Mouse (Mus musculus): ENCODE results near the gene Ints11. TPM values are rescaled to one million over a fixed set of nuclear protein-coding genes. Genes with fewer than 3 reads are reported as not detected.
A peak's percentile ranks its signal among the peaks of the same experiment; 100 is the strongest.

Gene Ints11
- polyA plus RNA-seq, 1 experiment from 2014 or later: 34.3 TPM

GRCm38 (mm10) chr4:155906125-155906524 is 36.8 kb downstream of the Ints11 start:
- Histone ChIP-seq H3K9ac (no peak overlapping the region), H3K4me2 (no peak overlapping the region), H3K4me1 (replicated peaks) (no peaks in the 10 kb centered on the region), H3K4me3 (replicated peaks) (no peak overlapping the region), H3K27me3 (no peaks in the 10 kb centered on the region), H3K9me3 (replicated peaks) (no peaks in the 10 kb centered on the region), H3K27ac (replicated peaks) (no peak overlapping the region), H3K36me3 (replicated peaks) (peaks cover 48% of the 10 kb centered on the region)
- WGBS (ENCODE audit: insufficient replicate concordance): 81% methylated on average over 9 of the region's 9 CpGs
- ATAC-seq (ENCODE audit: insufficient read depth): no peak

DNA sequence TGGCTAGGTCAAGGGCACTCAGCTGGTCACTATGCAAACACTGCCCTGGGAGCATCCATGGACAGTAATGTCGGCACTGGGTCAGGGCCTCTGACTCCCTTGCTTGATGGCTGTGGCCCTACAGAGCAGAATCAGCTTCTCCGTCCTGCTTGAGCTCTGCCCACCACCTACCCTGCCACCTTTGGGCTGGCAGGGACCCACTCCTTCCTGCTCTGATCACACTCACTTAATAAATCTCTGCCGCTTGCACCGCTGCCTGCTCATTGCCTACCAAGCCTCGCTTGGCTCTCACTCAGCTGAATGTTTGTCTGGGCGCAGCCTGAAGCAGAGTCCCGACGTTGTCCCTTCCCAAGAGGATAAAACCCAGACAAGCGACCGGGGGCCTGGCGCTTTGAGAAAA is 37.7 kb downstream of the Ints11 start:
- H3K36me3 ChIP-seq (replicated peaks): peaks cover 39% of the 10 kb centered on the region
- H3K4me3 ChIP-seq (replicated peaks): no peak overlapping the region
- no peak for ATAC-seq (ENCODE audit: insufficient read depth)
- H3K27ac ChIP-seq (replicated peaks): no peak overlapping the region
- no peak overlapping the region for H3K9ac ChIP-seq
- H3K4me2 ChIP-seq: no peak overlapping the region
- H3K4me1 ChIP-seq (replicated peaks): no peaks in the 10 kb centered on the region
- no peaks in the 10 kb centered on the region for H3K9me3 ChIP-seq (replicated peaks)
- 77% methylated on average over 11 of the region's 11 CpGs for WGBS (ENCODE audit: insufficient replicate concordance)
- H3K27me3 ChIP-seq: no peaks in the 10 kb centered on the region

DNA sequence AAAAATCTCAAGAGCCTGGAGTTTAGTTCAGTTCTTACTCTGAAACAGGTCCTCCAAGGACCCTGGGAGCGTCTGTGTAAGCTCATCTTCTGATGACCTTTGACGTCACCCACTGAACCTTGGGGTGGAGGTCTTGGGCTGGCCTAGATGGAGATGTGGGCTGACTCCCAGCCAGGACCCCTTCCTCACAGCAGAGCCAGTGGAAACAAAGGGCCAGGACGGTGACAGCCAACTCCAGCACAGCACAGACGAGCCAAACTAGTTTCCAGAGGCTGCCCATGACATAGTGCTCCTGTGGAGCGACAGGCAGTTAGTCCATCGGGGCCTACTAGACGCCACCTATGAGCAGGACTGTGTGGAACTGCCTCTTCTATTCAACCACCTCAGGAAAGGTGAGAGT is 38.9 kb downstream of the Ints11 start:
- Histone ChIP-seq H3K4me3 (replicated peaks) (no peak overlapping the region), H3K9me3 (replicated peaks) (no peaks in the 10 kb centered on the region), H3K4me2 (no peak overlapping the region), H3K9ac (no peak overlapping the region), H3K27me3 (no peaks in the 10 kb centered on the region), H3K27ac (replicated peaks) (no peak overlapping the region), H3K36me3 (replicated peaks) (peaks cover 27% of the 10 kb centered on the region), H3K4me1 (replicated peaks) (no peaks in the 10 kb centered on the region)
- WGBS (ENCODE audit: insufficient replicate concordance): 68% methylated on average over 7 of the region's 7 CpGs
- ATAC-seq (ENCODE audit: insufficient read depth): peak; percentile 9; the same call in 1 of the 2 replicates

GRCm38 (mm10) chr4:155908751-155909150 is 39.4 kb downstream of the Ints11 start:
- Histone ChIP-seq H3K27me3 (no peaks in the 10 kb centered on the region), H3K4me2 (no peak overlapping the region), H3K36me3 (replicated peaks) (peaks cover 22% of the 10 kb centered on the region), H3K9me3 (replicated peaks) (no peaks in the 10 kb centered on the region), H3K4me1 (replicated peaks) (no peaks in the 10 kb centered on the region), H3K9ac (no peak overlapping the region), H3K27ac (replicated peaks) (no peak overlapping the region), H3K4me3 (replicated peaks) (no peak overlapping the region)
- no peak for ATAC-seq (ENCODE audit: insufficient read depth)
- WGBS (ENCODE audit: insufficient replicate concordance): 66% methylated on average over 4 of the region's 4 CpGs

- no peak overlapping the region for H3K27ac ChIP-seq (replicated peaks)
- no peaks in the 10 kb centered on the region for H3K36me3 ChIP-seq (replicated peaks)
- H3K4me2 ChIP-seq: no peak overlapping the region
- H3K4me1 ChIP-seq (replicated peaks): no peaks in the 10 kb centered on the region
- no peak overlapping the region for H3K9ac ChIP-seq
- ATAC-seq (ENCODE audit: insufficient read depth): no peak
- no peak overlapping the region for H3K4me3 ChIP-seq (replicated peaks)
- H3K9me3 ChIP-seq (replicated peaks): no peaks in the 10 kb centered on the region
- peaks cover 26% of the 10 kb centered on the region for H3K27me3 ChIP-seq
- 36% methylated on average over 1 of the region's 1 CpGs for WGBS (ENCODE audit: insufficient replicate concordance)
These were observed 62.7 kb downstream of the Ints11 start for GRCm38 (mm10) chr4:155932031-155932430.

Small RNA genes within 50 kb of the gene (microRNA-seq; reads per million reads assigned to microRNA genes)
- not detected for gene Gm22991

Other genes starting within 250 kb of the Ints11 start
- 18.6 and 19.9 TPM in 2 replicates for gene Cdk11b, start 244.7 kb upstream of the Ints11 start, polyA plus RNA-seq (2015; fragmentation: Nextera tagmentation; extraction: Ambion mirVana)
- gene Gm10563, start 224.1 kb upstream of the Ints11 start, polyA plus RNA-seq (2015; fragmentation: Nextera tagmentation; extraction: Ambion mirVana): not detected in 2 replicates
- 4.9 TPM in 2 replicates for gene Mmp23, start 216.2 kb upstream of the Ints11 start, polyA plus RNA-seq (2015; fragmentation: Nextera tagmentation; extraction: Ambion mirVana)
- 3.8 and 5.2 TPM in 2 replicates for gene Mib2, start 200.3 kb upstream of the Ints11 start, polyA plus RNA-seq (2015; fragmentation: Nextera tagmentation; extraction: Ambion mirVana)
- gene Fndc10, start 175.2 kb upstream of the Ints11 start, polyA plus RNA-seq (2015; fragmentation: Nextera tagmentation; extraction: Ambion mirVana): 0.24 and 0.48 TPM in 2 replicates
- 52.0 and 52.4 TPM in 2 replicates for gene Ssu72, start 164.7 kb upstream of the Ints11 start, polyA plus RNA-seq (2015; fragmentation: Nextera tagmentation; extraction: Ambion mirVana)
- 0.08 and 0.10 TPM in 2 replicates for gene Tmem240, start 134.7 kb upstream of the Ints11 start, polyA plus RNA-seq (2015; fragmentation: Nextera tagmentation; extraction: Ambion mirVana)
- 47.9 and 56.5 TPM in 2 replicates for gene Atad3a, start 108.5 kb upstream of the Ints11 start, polyA plus RNA-seq (2015; fragmentation: Nextera tagmentation; extraction: Ambion mirVana)
- gene Vwa1, start 94.8 kb upstream of the Ints11 start, polyA plus RNA-seq (2015; fragmentation: Nextera tagmentation; extraction: Ambion mirVana): 0.33 and 0.54 TPM in 2 replicates
- gene Tmem88b, start 83.7 kb upstream of the Ints11 start, polyA plus RNA-seq (2015; fragmentation: Nextera tagmentation; extraction: Ambion mirVana): 0.13 and 0.22 TPM in 2 replicates
- gene Ankrd65, start 79.1 kb upstream of the Ints11 start, polyA plus RNA-seq (2015; fragmentation: Nextera tagmentation; extraction: Ambion mirVana): 0.07 TPM in 1 of 2 replicates, not detected in the other
- 135 and 141 TPM in 2 replicates for gene Mrpl20, start 66.7 kb upstream of the Ints11 start, polyA plus RNA-seq (2015; fragmentation: Nextera tagmentation; extraction: Ambion mirVana)
- gene Ccnl2, start 57.1 kb upstream of the Ints11 start, polyA plus RNA-seq (2015; fragmentation: Nextera tagmentation; extraction: Ambion mirVana): 65.6 and 77.1 TPM in 2 replicates
- gene Aurkaip1, start 38.3 kb upstream of the Ints11 start, polyA plus RNA-seq (2015; fragmentation: Nextera tagmentation; extraction: Ambion mirVana): 94.0 and 108 TPM in 2 replicates
- gene Mxra8, start 29.9 kb upstream of the Ints11 start, polyA plus RNA-seq (2015; fragmentation: Nextera tagmentation; extraction: Ambion mirVana): 7.7 and 9.9 TPM in 2 replicates
- 5.0 and 6.9 TPM in 2 replicates for gene Dvl1, start 22.1 kb upstream of the Ints11 start, polyA plus RNA-seq (2015; fragmentation: Nextera tagmentation; extraction: Ambion mirVana)
- gene Tas1r3, start 6.2 kb upstream of the Ints11 start, polyA plus RNA-seq (2015; fragmentation: Nextera tagmentation; extraction: Ambion mirVana): 0.08 and 0.15 TPM in 2 replicates
- 7.5 and 8.9 TPM in 2 replicates for gene Cptp, start 106 bp upstream of the Ints11 start, polyA plus RNA-seq (2015; fragmentation: Nextera tagmentation; extraction: Ambion mirVana)
- gene Pusl1, start 22.2 kb downstream of the Ints11 start, polyA plus RNA-seq (2015; fragmentation: Nextera tagmentation; extraction: Ambion mirVana): 14.3 and 15.6 TPM in 2 replicates
- gene Acap3, start 22.3 kb downstream of the Ints11 start, polyA plus RNA-seq (2015; fragmentation: Nextera tagmentation; extraction: Ambion mirVana): 6.5 and 8.5 TPM in 2 replicates
- 50.2 and 51.2 TPM in 2 replicates for gene Ube2j2, start 74.3 kb downstream of the Ints11 start, polyA plus RNA-seq (2015; fragmentation: Nextera tagmentation; extraction: Ambion mirVana)
- 76.3 and 81.9 TPM in 2 replicates for gene C1qtnf12, start 92.8 kb downstream of the Ints11 start, polyA plus RNA-seq (2015; fragmentation: Nextera tagmentation; extraction: Ambion mirVana)
- gene B3galt6, start 123.1 kb downstream of the Ints11 start, polyA plus RNA-seq (2015; fragmentation: Nextera tagmentation; extraction: Ambion mirVana): 4.4 and 4.6 TPM in 2 replicates
- 77.0 and 81.4 TPM in 2 replicates for gene Sdf4, start 123.3 kb downstream of the Ints11 start, polyA plus RNA-seq (2015; fragmentation: Nextera tagmentation; extraction: Ambion mirVana)
- 0.23 and 0.51 TPM in 2 replicates for gene Tnfrsf4, start 144.3 kb downstream of the Ints11 start, polyA plus RNA-seq (2015; fragmentation: Nextera tagmentation; extraction: Ambion mirVana)
- 0.66 and 0.73 TPM in 2 replicates for gene Tnfrsf18, start 156.6 kb downstream of the Ints11 start, polyA plus RNA-seq (2015; fragmentation: Nextera tagmentation; extraction: Ambion mirVana)
- gene Ttll10, start 189.9 kb downstream of the Ints11 start, polyA plus RNA-seq (2015; fragmentation: Nextera tagmentation; extraction: Ambion mirVana): 0.22 and 0.58 TPM in 2 replicates
- gene 9430015G10Rik, start 240.4 kb downstream of the Ints11 start, polyA plus RNA-seq (2015; fragmentation: Nextera tagmentation; extraction: Ambion mirVana): 10.5 and 12.3 TPM in 2 replicates